Mouse (Mus musculus) kidney, adult 10 weeks (tissue): Measurements from ENCODE around the gene Atcay. TPM values are rescaled to one million over a fixed set of nuclear protein-coding genes. Genes with fewer than 3 reads are reported as not detected.

ENCODE experiments used
- polyA plus RNA-seq: library from polyadenylated mRNA; stranded (reverse); fragments of 350-450 nt; fragmentation: Illumina TruSeq; extraction: RNeasy Lipid Tissue Mini Kit (QIAGEN cat#74804); gene quantifications from one replicate; pipeline ENCODE4 v1.2.3, GENCODE M21; 2014; ENCODE audit warnings: low read depth, low replicate concordance

Atcay gene
- not detected for polyA plus RNA-seq

GRCm38 (mm10) chr10:81230438-81231332, at the start of gene Atcay:
TSS of gene Atcay (minus strand) at chr10:81230833.

GRCm38 (mm10) chr10:81266211-81267105, 35.8 kb upstream of the Atcay start, which contains the start of the genes Mrpl54 and Apba3:
TSS of gene Mrpl54 (minus strand) at chr10:81266934.
TSS of gene Apba3 (plus strand) at chr10:81266960.

GRCm38 (mm10) chr10:81252424-81253419, 22.1 kb upstream of the Atcay start, which contains the start of gene Matk:
TSS of gene Matk (plus strand) at chr10:81252935.

GRCm38 (mm10) chr10:81232580-81233225, 2.1 kb upstream of the Atcay start, which contains the start of gene Zfr2:
TSS of gene Zfr2 (plus strand) at chr10:81233155.

GRCm38 (mm10) chr10:81201807-81202758, 28.6 kb downstream of the Atcay start, which contains the start of gene Nmrk2:
TSS of gene Nmrk2 (minus strand) at chr10:81202051.

GRCm38 (mm10) chr10:81183805-81184204, 46.8 kb downstream of the Atcay start, which contains the start of gene 4930442H23Rik:
TSS of gene 4930442H23Rik (minus strand) at chr10:81183849.

GRCm38 (mm10) chr10:81182336-81183333, 48.0 kb downstream of the Atcay start, which contains the start of gene Dapk3:
TSS of gene Dapk3 (plus strand) at chr10:81183005.

GRCm38 (mm10) chr10:81176466-81177271, 54.0 kb downstream of the Atcay start, which contains the start of gene Eef2:
TSS of gene Eef2 (plus strand) at chr10:81176631.

GRCm38 (mm10) chr10:81167200-81168086, 63.2 kb downstream of the Atcay start, which contains the start of gene Pias4:
TSS of gene Pias4 (minus strand) at chr10:81167923.

Other genes starting within 250 kb of the Atcay start
- 1.1 TPM for gene Gng7, start 215.9 kb downstream of the Atcay start, polyA plus RNA-seq
- not detected for gene Diras1, start 205.2 kb downstream of the Atcay start, polyA plus RNA-seq
- gene Slc39a3, start 193.4 kb downstream of the Atcay start, polyA plus RNA-seq: 0.28 TPM
- gene Sgta, start 170.7 kb downstream of the Atcay start, polyA plus RNA-seq: 0.61 TPM
- gene Thop1, start 160.8 kb downstream of the Atcay start, polyA plus RNA-seq: not detected
- not detected for gene Creb3l3, start 132.0 kb downstream of the Atcay start, polyA plus RNA-seq
- gene Map2k2, start 124.9 kb downstream of the Atcay start, polyA plus RNA-seq: 2.1 TPM
- 8.1 TPM for gene Zbtb7a, start 95.6 kb downstream of the Atcay start, polyA plus RNA-seq
- not detected for gene Pias4, start 62.9 kb downstream of the Atcay start, polyA plus RNA-seq
- gene Eef2, start 54.2 kb downstream of the Atcay start, polyA plus RNA-seq: 6.2 TPM
- not detected for gene Dapk3, start 47.8 kb downstream of the Atcay start, polyA plus RNA-seq
- gene 4930442H23Rik, start 47.0 kb downstream of the Atcay start, polyA plus RNA-seq: not detected
- gene Nmrk2, start 28.8 kb downstream of the Atcay start, polyA plus RNA-seq: not detected
- gene Zfr2, start 2.3 kb upstream of the Atcay start, polyA plus RNA-seq: 0.20 TPM
- not detected for gene Matk, start 22.1 kb upstream of the Atcay start, polyA plus RNA-seq
- 1.6 TPM for gene Mrpl54, start 36.1 kb upstream of the Atcay start, polyA plus RNA-seq
- gene Apba3, start 36.1 kb upstream of the Atcay start, polyA plus RNA-seq: not detected
- 2.5 TPM for gene Tjp3, start 60.7 kb upstream of the Atcay start, polyA plus RNA-seq
- gene Pip5k1c, start 62.1 kb upstream of the Atcay start, polyA plus RNA-seq: 1.1 TPM
- gene Cactin, start 90.3 kb upstream of the Atcay start, polyA plus RNA-seq: 0.16 TPM
- gene Tbxa2r, start 97.9 kb upstream of the Atcay start, polyA plus RNA-seq: not detected
- not detected for gene Gipc3, start 112.4 kb upstream of the Atcay start, polyA plus RNA-seq
- 5.1 TPM for gene Hmg20b, start 119.6 kb upstream of the Atcay start, polyA plus RNA-seq
- 0.24 TPM for gene Mfsd12, start 126.7 kb upstream of the Atcay start, polyA plus RNA-seq
- gene 4930404N11Rik, start 135.0 kb upstream of the Atcay start, polyA plus RNA-seq: not detected
- not detected for gene Fzr1, start 147.7 kb upstream of the Atcay start, polyA plus RNA-seq
- gene Dohh, start 153.6 kb upstream of the Atcay start, polyA plus RNA-seq: not detected
- gene Gm48551, start 153.6 kb upstream of the Atcay start, polyA plus RNA-seq: not detected
- gene Gm48552, start 158.2 kb upstream of the Atcay start, polyA plus RNA-seq: not detected
- 25.1 TPM for gene Smim24, start 162.2 kb upstream of the Atcay start, polyA plus RNA-seq
- 11.8 TPM for gene Nfic, start 224.8 kb upstream of the Atcay start, polyA plus RNA-seq